Mouse (Mus musculus) T-helper 2 cell (primary cell): ENCODE measurements around the gene Zfp273.
"Not testable (repeated sequence)": the region's sequence is repeated elsewhere in the genome, so short reads cannot be mapped to it uniquely, and the experiment has no call there.

ENCODE experiments used
- in situ Hi-C: fragments of 300-600 bp; cut with MboI, MseI; formaldehyde crosslinking; loops from one replicate; pipeline ENCODE4 v1.15.1; 2025; ENCODE audit warnings: high pct_unique_total_duplicates

Gene Zfp273

DNA sequence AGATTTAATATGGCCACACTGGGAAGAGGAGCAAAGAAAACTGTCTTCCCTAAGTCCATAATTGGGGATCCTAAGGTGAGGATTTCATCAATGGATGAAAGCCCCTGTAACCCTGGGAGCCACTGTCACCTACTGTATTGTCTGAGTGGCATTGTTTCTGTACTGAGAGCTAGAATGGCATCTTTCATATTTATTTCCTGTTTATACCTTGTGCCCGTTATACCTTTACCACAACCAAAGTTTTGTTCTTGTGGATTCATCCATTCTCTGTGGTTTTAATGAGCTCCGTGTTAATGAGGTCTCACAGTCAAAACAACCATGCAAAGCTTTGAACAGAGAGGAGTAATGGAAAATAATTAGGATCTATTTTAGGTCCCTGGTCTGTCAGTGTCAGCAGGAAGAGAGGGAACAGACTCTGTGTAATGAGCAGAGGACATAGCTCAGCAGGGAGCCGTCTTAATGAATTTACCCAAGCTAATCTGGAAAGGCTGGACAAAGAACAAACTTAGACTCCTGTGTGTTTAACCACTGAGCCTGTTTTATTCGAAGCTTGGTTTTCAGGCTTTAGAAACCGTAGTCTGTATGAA lies 51.3 kb downstream of the Zfp273 start:
- in situ Hi-C loops: loop anchor here (25.0 kb wide), 1 partner anchor 697 kb away; no protein-coding TSS in a partner anchor

DNA sequence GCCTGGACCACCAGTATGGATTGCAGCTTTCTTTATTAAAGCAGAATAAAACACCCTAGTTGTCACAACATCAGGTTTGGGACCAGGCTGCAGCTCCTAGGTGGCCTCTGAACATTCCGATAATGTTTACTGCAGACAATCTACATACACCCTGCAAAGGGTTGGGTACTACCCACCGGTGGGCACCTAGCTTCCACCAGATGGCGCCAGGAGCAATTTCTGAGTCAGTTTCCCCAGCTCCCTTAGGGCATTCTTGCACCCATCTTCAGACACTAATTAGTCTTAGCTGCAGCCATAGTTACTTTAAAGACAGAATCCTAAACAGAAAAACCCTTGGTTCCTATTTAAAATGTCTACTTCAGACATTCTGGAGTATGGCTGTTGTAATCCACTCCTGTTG lies 54.4 kb downstream of the Zfp273 start:
- in situ Hi-C loops: loop anchor here (25.0 kb wide), 1 partner anchor 694 kb away; no protein-coding TSS in a partner anchor

DNA sequence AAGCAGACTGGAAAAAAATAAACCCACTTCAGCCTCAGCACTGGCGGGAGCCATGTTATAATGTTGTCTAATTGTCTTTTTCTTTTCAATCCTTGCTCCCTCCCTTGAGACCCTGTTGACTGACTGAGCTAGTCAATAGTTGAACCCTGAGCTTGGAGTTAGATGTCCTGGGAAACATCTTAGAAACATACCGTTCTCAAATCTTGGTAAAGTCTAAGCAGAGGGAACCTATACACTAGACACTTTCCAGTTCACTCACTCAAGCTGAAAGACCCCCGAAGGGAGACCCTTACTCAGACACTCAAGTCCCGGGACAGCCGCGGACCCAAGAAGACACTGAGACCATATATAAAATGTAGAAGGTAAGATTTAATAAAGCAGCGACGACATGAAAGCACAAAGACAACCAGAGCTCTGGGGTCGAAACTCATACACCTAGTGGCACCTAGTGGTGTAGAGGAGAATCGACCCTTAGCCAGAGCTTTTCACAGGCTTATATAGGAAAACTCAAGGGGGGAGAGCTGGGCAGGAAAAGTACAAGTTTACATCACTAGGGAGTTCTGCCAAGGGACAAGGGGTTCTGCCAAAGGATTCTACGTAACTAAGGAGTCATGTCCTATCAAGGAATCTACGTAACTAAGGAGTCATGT lies 62.6 kb downstream of the Zfp273 start:
- in situ Hi-C loops: not testable (repeated sequence)
